Mouse (Mus musculus): ENCODE measurements around the gene Olfr202.
"Not testable (repeated sequence)": the region's sequence is repeated elsewhere in the genome, so short reads cannot be mapped to it uniquely, and the experiment has no call there.

The Olfr202 gene

DNA sequence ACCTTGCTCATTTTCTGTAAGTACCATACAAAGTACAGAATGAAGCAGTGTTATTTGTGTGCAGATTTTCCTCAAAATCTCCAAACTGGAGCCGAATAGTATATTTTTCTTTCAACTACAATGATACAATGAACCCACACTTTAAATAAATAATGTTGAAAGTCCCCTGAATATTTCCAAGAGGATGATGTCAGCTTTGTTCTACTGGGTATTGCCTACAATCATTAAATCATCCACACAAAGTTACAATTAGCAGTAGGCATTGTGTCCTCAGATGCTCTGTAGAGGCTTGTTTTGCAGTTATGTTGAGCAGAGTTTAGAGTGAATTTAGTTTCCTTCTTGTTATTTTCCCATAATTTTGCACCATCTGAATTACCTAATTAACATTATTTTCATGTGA, at the start of gene Olfr202:
Olfr202 (minus strand) TSS at position 101 of the 400 bp plus-strand sequence.
- ChIA-PET CTCF (no interaction called here), POLR2A (no interaction called here)

DNA sequence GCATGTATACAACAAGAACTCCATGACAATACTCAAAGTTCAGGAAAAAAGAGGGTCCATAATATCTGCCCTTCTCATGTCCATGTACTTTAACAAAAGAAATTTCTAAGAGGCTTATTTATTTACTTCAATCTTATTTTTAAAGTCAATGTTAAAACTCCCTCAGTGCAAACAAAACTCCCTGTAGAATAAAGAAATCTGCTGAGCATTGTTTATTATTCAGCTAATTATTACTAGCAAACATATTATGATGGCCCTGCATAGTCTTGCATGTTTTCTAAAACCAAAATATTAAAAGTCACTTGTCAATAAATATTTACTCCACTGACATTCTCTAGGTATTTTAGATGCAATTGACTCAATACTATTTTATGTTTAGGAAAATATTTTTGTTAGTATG, 44.4 kb upstream of the Olfr202 start, which contains the start of gene Olfr205:
Olfr205 (minus strand) TSS at position 101 of the 400 bp plus-strand sequence.
- ChIA-PET CTCF (no interaction called here), POLR2A (no interaction called here)

GRCm38 (mm10) chr16:59323262-59323661, 36.7 kb upstream of the Olfr202 start:
- CTCF ChIA-PET, POLR2A ChIA-PET: not testable (repeated sequence)

DNA sequence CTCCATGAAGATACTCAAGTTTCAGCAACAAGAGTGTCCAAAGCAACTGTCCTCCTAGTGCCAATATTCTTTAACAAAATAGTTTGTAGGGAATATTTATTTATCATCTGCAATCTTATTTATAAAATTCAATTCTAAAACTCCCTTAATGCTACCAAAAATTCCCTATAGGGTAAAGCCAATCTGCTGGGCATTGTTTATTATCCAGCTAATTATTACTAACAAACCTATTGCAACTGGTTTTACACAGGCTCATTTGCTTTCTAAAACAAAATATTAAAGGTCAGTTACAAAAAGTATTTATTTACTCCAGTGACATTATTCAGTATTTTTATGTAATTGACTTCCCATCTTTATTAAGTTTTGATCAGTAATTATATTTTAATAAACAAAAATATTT, 31.6 kb upstream of the Olfr202 start, which contains the start of gene Olfr204:
Olfr204 (minus strand) TSS at position 101 of the 400 bp plus-strand sequence.
- CTCF ChIA-PET, result no interaction called here
- POLR2A ChIA-PET, result no interaction called here

DNA sequence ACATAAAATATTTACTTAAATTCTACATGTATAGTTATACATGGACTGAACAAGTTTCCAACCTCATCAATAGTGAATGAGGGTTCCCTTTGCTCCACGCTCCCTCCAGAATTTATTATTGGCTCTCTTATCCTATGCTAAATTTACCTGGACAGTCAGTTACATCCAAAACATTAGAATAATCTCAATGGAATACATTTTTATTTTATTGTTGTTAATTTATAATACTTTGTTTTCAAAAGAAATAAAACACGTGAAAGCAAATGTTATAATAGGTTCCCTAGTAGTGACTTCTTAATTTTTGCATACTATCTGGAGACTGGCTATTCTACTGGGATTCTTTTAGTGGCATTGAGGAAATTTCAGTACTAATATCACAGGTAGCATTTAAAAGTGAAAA, 12.0 kb upstream of the Olfr202 start, which contains the start of gene Olfr203:
Olfr203 (plus strand) TSS at position 301 of the 400 bp plus-strand sequence.
- POLR2A ChIA-PET, result no interaction called here
- CTCF ChIA-PET, result no interaction called here

GRCm38 (mm10) chr16:59287576-59287975, 983 bp upstream of the Olfr202 start:
- CTCF ChIA-PET, POLR2A ChIA-PET: not testable (repeated sequence)

- ChIA-PET POLR2A (no interaction called here), CTCF (no interaction called here)
Measured at GRCm38 (mm10) chr16:59283476-59283875, 3.1 kb downstream of the Olfr202 start.

DNA sequence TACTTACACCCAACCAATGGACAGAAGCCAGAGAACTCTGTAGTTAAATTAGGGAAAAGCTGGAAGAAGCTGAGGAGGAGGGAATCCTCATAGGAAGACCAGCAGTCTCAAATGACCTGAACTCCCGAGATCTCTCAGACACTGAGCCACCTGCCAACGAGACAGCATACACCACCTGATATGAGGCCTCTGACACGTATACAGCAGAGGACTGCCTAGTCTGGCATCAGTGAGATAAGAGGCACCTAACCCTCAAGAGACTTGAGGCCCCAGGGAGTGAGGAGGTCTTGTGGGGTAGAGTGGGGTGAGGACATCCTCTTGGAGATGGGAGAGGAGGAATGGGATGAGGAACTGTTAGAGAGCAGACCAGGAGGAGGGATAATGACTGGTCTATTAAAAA, 6.1 kb downstream of the Olfr202 start:
- ChIA-PET POLR2A (no interaction called here), CTCF (no interaction called here)

GRCm38 (mm10) chr16:59272532-59272931, 14.1 kb downstream of the Olfr202 start, which contains the start of gene Olfr201:
TSS of gene Olfr201 (minus strand) at chr16:59272632.
- CTCF ChIA-PET, POLR2A ChIA-PET: not testable (repeated sequence)

GRCm38 (mm10) chr16:59269097-59269496, 17.5 kb downstream of the Olfr202 start:
- CTCF ChIA-PET, POLR2A ChIA-PET: not testable (repeated sequence)

GRCm38 (mm10) chr16:59249684-59250083, 36.9 kb downstream of the Olfr202 start:
- POLR2A ChIA-PET, result no interaction called here
- CTCF ChIA-PET, result no interaction called here

Data from embryonic stem cell, embryonic (primary cell).